Mouse (Mus musculus) induced T-regulatory cell, adult 2 months (primary cell): ENCODE measurements around the gene Bmp2k.
A peak's percentile ranks its signal among the peaks of the same experiment; 100 is the strongest.

ENCODE experiments used
- DNase-seq: peaks from one replicate; pipeline ENCODE4 v3.0.0-alpha.2; 2012; ENCODE audit warnings: low read depth

The Bmp2k gene

DNA sequence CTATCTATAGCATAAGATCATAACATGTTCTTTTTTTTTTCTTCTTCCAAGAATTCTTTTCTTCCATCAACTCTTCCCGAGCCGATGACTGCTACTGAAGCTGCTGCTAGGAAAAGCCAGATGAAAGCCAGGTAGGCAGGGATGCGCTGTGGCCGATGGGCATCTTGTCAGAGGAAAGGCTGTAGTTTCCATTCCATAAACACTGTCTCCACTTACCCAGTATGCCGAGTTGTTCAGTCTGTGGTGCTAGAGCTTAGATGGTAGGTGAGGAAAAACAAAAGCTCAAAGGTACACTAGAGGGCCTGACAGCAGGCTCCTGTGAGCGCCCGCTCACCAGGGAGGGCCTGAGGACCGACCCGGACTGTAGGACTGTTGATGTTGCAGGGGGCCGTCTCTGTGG lies 57.3 kb downstream of the Bmp2k start:
- DNase-seq: no peak

DNA sequence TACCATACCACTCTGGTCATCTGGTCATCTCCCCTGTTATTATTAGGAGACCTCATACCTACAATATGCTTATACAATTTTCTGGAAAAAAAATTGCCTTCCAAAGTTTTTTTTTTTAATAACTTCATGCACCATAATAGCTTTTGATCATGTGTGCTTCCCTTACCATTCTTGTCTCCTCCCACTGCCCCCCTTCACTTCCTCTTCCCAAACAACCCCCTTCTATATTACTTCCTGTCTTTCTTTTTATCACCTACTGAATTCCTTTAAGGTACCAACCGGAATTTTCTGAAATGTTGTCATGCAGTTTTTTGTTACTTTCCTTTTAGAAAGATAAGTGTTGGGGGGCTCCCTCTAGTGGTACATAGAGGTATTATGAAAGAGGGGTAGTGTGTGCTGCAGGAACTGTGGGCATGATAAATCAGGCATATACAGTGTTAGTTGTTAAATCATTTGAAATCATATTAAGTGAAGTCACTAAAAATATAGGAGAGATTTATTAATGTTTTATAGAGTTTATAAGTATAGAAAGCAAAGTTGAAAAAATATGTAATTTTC lies 58.1 kb downstream of the Bmp2k start:
- peak; percentile 91 for DNase-seq

DNA sequence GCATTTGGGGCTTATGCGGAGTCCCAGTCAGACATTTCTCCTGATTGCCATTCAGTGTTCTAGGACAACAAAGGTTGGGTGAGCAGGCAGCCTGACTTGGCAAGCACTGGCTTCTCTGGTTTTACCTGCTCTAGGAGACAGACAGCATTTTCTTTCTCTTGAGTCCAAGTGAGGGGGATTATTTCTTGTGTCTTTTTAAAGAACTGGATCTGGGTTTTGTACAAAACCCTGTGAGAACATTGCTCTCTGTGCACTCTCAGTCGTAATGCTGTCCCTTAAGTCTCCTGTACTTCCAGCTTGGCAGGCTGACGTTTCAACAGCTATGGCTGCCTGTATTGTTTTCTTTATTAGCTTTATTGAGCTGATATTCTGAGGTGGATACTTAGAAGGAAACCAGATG lies 58.9 kb downstream of the Bmp2k start:
- no peak for DNase-seq

DNA sequence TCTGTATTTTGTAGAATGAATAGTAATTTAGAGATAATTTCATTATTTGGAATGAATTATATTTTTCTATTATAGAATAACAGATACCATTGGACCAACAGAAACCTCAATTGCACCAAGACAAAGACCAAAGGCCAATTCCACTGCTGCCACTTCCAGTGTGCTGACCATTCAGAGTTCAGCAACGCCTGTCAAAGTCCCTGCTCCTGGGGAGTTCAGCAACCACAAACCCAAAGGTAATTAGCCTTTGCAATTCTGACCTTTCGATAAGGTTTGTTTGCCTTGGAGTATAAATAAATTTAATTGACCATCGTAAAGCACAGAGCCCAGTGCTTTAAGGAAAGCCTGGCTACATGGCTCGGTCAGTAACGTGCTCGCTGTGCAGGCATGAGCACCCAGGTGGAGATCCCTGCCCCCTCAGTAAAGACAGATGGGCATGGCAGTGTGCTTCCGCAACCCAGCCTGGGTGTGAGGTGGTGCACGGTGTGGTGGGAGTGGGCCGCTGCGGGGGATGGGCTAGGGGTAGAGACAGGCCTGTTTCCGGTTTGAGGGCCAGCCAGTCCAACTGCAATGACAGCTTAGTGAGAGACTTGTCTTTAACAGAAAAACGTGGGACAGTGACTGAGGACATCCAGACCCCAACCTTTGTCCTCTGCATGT lies 59.4 kb downstream of the Bmp2k start:
- no peak for DNase-seq

DNA sequence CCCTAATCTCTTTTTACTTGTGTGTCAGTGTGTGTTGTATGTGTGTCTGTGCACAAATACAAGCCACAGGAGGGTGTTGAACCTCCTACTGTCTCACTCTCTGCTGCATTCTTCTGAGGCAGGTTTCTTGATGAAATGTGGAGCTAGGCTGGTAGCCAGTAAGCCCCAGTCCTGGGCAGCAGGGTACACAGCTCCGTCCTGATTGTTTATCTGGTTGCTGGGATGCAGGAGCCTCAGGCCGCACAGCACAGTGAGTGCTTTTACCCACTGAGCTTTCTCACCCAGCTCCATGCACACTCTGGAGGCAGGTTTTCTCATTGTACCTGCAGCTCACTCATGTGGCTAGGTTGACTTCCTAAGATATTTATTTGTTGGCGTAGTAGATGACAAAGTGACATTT lies 63.4 kb downstream of the Bmp2k start:
- no peak for DNase-seq

DNA sequence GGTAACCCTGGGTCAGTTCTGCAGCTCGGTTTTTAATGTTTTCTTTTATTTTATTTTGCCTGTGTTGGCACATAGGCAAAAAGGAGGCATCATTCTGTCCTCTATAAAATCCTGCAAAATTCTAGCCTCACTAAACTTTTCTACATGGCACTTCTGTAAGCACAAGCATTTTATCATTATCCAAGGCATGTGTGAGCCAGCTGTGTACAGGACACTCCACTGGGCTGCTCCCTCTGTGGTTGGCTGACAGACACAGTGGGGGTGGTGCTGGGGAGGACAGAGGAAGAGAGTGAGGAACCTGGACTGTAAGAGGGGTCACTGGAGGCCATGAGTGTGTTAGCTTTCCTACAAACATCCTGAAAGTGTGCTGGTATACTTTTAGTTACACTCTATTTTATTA lies 64.6 kb downstream of the Bmp2k start:
- no peak for DNase-seq

DNA sequence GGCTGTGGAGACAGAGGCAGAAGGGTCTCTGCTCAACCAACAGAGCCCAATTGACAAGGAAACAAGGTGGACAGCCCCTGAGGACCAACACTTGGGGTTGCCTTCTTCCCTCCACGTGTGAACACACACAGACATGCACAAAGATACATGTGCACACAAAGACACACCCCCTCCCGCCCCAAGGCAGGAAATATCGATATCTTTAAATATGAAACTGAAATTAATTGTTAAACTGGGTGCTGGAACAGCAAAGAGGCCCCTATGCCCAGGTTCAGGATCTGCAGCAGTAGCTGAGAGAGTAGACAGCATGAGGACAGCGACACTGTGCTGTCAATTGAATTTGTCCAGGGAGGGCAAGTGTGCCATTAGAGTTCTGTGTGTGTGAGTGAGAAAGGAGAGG lies 68.3 kb downstream of the Bmp2k start:
- peak; percentile 29 for DNase-seq

DNA sequence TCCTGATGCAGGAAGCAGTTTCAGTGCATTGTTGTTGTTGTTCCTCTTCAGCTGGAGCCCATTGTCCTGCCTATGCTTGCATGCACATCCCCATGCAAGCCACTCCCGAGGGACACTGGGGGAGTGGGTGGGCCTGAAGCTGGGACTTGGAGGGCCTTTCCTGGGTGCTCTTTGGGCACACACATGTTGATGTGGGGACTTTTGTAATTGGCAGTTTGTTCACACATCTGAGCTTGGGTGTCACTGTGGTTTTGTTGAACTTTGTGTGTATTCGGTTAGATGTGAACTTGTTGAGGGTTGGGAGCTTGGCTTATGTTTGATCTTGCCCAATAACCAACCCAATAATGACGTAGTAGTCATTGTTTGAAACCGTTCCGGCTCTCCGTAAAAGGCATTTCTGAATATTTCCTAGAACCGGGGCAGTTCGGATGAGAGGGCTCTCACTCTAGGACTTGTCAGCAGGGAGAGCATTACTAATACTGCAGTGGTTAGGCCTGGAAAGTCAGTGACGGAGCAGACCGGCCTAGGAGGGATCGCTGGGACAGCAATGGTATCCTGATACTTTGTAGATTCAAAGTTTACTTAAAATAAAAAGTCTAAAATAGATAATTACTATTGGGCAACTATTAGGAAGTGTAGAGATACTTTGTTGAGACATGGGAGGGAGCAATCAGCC lies 78.1 kb downstream of the Bmp2k start:
- DNase-seq: no peak

DNA sequence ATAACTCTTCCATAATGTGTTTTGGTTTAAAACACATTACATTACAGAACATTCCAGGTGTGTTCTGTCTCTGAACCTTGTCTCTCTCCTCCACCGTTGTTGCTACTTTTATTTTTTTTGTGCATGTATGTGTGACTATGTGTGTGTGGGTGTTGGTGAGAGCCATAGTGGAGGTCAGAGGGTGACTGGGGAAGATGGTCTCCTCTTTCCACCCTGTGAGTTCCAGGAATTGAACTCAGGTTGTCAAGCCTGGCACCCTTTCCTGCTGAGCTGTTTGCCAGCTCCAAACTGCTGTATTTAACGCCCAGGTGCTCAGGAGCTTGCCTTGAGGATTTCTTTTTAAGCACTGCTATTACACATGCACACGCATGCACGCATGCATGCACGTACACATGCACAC lies 78.7 kb downstream of the Bmp2k start:
- no peak for DNase-seq

DNA sequence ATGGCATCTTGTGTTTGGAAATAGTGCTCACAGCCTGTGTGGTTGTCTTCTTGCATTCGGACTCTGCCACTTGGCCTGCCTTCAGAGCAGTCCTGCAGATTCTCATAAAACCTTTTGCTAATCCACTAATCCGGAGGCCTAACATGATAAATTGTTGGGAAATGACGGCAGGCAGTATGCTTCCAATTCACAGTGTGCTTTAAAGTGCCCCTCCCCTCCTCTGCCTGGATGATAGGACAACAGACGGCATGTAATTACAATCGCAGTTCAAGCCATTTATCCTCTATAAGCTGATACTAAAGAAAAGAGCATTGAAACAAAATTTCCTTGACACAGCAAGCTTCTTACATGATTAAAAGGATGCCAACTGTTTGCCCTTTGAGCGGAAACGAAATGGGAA lies 80.2 kb downstream of the Bmp2k start:
- no peak for DNase-seq

DNA sequence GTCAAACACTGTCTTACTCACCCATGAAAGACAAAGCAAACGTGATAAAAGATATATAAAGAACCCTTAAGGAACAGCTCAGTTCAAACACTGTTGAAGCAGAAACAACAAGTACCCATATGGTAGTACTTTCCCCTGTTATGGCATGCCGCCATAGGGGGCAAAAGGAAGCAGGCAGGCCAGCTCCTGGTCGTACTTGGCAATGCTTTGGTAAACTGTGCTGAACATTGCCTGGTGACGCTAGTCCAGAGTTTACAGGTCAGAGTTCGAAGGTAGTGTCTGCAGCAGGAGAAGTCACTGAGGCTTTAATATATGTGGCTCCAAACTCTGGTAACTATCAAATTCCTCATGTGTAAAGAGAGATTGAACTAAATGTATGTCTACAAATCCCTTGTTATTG lies 81.2 kb downstream of the Bmp2k start:
- no peak for DNase-seq

DNA sequence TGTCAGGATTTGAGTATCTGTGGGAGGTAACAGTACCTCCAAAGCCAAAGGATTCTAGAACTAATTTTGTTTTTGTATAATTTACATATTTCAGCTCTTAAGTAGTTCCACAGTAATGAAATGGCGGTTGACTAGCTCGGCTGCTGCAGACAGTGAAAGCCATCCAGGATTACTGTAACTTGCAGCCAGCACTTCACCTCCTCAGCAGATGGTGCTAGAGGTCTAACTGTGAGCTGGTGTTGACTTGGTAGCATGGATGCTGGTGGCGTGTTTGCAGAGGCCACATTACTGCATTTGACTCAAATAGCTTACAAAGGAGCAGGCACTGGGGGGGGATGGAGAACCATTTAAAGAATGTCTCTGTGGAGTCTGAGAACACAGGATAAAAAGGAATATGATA lies 84.0 kb downstream of the Bmp2k start:
- DNase-seq: peak; percentile 52

DNA sequence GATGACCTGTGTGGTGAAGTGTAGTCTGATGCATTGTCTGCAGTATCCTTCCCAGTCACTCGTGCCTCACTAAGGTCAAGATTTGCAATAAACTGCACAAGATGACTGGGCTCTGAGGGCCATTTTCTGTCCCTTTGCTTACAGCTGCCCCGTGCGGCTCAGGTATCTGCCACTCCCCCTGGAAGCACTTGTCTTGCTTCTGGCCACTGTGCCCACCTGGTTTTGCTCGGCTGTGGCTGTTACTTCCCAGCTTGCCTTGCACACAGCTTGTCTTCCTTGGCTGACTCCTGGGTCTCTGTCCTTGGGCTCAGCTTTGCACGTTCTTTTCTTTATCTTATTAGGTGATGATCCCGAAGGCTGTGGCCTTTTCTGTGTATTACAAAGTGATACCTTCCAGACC lies 86.2 kb downstream of the Bmp2k start:
- DNase-seq: no peak

DNA sequence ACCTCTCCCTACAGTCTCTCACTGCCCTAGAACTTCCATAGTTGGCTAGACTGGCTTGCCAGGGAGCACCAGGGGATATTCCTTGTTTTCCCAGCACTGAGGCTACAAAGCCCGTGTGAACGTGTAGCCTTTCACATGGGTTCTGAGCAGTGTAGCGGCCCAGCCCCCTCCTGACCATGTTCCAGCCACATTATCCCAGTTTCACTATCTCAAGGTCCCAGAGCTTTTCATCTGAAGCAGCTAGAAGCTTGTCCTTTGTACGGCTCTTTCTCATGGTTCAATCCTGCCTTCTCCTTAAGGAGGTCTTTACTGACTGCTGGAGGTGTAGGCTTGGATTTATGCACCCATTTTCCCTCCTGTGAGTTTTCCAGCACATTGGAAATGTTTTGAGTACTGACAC lies 87.1 kb downstream of the Bmp2k start:
- DNase-seq: no peak

DNA sequence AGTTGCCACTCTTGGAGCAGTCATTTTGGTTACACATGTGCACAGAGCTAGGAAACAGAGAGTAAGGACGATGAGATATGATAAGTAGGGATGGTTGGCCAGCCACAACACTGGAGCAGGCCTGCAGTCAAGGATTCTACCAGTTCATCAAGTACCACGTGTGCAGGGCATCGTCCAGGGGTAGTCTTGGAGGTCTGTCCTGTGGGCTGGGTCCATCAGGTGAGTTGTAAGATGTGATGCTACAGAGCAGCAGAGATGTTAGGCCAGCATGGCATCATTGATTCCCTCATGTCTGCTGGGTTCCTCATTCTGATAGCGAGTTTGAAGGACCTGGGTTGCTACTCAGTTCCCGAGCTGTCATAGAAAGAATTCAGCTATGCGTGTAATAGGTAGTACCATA lies 87.6 kb downstream of the Bmp2k start:
- DNase-seq: no peak

DNA sequence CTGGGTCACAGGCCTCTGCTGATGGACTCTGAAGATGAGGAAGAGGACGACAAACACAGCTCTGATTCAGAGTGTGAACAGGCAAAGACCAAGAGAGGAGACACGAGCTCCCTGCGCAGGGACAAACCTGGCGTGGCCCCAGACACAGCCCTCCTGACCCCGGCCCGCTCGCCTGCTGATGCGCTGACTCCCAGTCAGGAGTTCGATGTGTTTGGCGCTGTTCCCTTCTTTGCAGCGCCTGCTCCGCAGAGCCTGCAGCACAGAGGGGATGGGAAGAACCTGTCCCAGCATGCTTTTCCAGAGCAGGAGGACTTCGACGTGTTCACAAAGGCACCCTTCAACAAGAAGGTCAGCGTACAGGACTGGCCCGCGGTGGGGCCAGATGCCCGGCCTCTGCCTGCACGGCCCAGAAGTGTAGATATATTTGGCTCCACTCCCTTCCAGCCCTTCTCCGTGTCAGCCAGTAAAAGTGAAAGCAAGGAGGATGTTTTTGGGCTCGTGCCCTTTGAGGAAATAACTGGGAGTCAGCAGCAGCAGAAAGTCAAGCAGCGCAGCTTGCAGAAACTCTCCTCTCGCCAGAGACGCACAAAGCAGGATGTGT lies 89.6 kb downstream of the Bmp2k start:
- DNase-seq: no peak

DNA sequence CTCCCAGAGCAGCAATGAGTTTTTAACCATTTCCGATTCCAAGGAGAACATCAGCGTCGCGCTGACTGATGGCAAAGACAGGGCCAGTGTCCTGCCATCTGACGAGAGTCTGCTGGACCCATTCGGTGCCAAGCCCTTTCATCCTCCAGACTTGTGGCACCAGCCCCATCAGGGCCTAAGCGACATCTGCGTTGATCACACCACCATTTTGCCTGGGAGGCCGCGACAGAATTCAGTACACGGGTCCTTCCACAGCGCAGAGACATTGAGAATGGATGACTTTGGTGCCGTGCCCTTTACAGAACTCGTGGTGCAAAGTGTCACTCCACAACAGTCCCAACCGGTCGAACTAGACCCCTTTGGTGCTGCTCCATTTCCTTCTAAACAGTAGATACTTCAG lies 90.3 kb downstream of the Bmp2k start:
- DNase-seq: no peak

DNA sequence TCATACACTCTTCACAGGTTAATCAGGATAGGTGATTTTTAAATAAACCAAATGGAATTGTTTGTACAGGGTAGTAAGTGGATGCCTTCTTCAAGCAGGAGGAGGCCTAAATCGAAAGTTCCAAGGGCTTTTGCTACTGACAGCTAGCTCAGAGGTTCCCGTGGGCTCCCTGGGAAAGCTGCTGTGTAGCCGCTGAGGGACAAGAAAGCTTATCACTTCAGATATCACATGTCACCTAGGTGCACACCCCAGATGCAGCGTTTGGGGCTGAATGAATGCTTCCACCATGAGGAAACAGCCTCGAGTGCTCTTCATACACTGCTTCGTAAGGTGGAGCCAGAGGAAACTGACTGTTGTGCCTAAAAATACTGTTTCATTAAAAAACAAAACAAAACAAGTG lies 90.7 kb downstream of the Bmp2k start:
- DNase-seq: no peak

DNA sequence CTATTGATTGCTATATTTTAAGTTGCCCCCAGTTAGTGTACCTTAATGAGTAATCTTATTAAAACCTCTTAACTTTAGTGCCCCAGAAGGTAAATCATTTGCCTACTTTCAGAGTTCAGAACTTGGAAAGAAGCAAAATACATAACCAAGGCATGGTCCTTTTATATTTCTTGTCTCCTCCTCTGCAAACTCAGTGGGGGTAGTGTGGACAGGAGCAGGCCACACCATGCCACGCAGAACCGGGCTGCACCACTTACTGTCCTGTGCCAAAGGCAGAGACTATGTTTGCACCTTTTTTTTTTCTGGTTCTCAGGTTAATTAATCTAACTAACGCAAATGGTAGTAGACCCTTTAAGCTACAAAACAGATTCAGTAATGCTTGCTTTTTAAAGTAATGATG lies 91.9 kb downstream of the Bmp2k start:
- DNase-seq: no peak

DNA sequence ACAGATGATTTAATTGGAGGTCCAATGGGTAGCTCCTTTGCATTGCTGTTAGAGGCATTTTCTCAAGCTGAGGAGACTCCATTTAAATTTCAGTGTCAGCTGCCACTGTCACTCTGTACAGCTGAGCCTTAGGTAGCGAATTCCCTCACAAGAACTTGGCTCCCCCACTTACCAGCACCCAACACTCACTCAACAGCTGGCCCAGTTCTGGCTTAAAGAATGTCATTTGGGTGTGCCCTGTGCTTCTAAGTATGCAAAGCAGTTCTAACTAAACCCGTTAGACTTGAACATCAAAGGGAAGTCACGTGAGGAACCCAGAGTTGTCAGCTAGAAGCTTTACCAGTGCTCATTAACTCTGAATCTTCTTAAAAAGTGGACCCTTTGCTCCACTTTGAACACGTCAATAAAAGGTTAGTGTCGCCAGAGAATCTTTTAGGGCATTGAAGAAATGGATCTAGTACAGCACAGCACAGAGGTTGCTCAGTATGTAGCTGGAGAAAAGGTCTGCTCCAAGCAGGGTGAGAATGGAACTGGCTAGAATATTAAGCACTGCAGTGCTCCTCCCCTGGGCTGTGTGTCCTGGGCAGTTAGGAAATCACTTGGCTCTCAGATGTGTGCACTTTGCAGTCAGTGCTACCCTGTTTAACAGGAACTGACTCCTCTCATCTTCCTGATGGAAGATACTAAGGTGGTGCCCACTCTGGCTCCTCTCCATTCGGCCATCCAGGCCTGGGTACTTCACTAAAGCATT lies 92.7 kb downstream of the Bmp2k start:
- DNase-seq: peak; percentile 56

DNA sequence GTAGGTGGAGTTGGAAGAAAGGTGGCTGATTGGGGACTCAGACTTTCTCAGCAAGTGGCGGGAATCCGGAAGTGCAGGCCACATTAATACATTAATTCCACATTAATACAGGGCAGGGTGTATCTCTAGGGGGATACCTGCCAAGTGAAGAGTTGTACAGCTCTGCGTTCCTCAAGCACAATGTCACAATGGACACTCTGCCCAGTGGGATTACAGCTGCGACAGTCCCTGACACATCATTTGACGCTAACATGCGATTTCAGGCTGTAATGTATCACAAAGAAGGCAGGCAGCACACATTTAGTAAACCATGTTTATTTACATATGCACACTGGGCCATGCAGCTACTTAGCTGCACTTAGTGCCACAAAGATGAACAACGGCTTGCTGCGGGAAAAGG lies 95.5 kb downstream of the Bmp2k start:
- DNase-seq: no peak

DNA sequence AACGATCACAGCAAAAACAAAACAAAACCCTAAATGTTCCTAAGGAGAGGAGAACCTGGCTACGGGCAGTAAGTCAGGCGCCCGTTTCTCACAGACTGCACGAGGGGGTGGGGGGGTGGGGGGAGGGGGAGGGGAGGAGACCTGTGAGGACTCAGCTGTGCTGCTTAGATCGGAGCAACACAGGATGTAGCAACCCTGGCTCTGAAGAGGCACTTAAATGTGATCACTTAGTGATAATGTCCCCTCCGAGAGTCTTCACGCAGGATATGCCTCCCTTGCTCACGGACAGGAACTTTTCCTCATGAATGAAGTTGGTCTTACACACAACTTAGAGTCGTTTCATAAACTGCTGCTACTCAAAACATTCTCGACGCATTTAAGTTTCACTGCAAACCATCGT lies 97.8 kb downstream of the Bmp2k start:
- no peak for DNase-seq

DNA sequence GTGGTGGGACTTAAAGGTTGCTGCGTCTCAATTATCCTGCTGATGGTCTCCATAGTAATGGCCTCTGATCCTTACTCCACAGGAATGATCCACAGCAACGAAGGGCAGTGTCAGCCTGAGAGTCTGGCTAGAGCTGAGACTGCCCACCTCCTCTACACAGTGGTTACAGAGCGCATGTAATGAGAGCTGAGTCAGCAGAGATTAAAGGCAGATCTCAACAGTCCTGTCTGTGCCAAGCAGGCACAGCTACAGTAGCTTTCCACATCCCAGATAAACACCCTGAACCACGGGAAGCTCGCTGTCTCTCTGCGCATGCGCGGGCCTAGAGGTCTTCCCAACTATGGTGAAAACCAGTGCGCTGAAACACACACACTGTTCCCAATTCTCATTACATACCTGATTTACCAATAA lies 100.1 kb downstream of the Bmp2k start:
- DNase-seq: no peak
